Mouse (Mus musculus): ENCODE measurements around the gene Plcl2.
A peak's percentile ranks its signal among the peaks of the same experiment; 100 is the strongest.
"Not testable (repeated sequence)": the region's sequence is repeated elsewhere in the genome, so short reads cannot be mapped to it uniquely, and the experiment has no call there.

Gene Plcl2

DNA sequence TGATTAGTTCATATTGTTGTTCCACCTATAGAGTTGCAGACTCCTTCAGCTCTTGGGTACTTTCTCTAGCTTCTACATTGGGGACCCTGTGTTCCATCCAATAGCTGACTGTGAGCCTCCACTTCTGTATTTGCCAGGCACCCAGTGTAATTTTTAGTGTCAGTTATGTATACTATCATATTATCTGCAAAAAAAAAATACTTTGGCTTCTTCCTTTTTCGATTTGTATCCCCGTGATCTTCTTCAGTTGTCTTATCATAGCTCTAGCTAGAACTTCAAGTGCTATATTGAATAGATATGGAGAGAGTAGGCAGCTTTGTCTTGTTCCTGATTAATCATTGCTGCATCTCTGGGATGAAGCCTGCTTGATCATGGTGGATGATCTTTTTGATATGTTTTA is 25.7 kb downstream of the Plcl2 start:
- DNase-seq (ENCODE audit: low read depth, low spot score), result not testable (repeated sequence)

DNA sequence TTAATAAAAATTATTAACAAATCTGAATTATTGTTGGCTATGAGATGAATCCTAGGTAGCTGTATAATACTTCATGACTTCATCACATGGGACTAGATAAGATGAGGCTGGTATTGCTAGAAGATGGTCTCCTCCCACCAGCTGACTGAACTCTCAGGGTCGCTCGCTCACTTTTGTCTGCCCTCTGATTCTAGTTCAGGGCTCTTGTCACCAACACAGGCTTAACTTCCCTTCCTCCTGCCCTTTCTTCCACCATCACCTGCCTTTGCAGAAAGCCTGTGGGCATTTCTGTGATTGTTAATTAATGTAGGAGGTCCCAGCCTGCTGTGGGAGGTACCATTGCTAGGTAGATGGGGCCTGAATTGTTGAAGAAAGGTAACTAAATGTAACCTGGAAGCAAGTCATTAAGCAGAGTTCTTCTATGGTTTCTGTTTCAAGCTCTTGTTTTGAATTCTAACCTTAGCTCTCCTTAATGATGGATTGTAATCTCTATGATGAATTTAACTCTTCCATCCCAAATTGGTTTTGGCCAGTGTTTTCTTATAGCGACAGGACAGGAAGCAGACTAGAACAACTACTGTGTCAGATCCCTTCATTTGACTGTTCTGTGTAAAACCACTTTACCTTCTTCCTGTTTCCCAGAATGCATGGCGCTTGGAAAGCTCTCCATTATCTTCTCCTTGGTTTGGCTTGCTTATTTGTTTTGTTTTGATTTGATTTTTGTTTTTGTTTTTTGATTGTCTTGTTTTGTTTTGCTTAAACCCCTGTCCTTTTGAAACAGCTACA is 27.4 kb downstream of the Plcl2 start:
- no peak for DNase-seq (ENCODE audit: low read depth, low spot score)

DNA sequence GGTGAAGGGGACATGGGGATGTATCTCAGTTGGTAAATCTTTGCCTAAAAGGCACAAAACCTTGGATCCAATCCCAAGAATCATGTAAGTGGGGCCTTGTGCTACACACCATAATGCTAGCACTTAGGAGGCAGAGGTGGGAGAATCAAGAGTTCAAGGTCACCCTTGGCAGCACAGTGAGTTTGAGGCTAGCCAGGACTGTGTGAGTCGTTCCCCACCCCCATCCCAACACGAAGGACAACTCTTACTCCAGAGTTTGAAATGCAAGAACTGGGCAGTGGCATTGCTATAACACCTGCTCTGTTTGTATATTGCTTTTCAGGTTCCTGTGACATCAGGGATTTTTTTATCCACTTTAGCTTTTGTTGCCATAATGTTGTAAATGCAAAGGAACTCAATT is 28.6 kb downstream of the Plcl2 start:
- no peak for DNase-seq (ENCODE audit: low read depth, low spot score)

DNA sequence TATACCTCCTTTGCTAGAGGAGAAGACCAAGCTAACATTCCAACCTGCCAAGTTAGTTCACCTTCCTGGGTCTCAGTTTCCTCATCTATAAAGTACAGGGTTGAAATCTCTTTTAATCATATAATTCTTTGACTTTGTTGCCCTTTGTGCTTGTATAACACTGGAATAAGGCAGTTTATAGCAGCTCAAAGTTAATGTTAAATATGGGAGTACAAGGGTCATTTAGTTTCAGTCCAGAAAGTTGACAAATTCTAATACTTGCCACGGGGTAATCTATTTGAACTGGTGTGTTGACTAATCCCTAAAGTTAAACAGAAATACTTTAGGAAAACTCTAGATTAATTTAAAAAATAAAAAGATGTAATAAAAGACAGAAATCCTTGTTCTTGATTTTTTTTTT is 35.7 kb downstream of the Plcl2 start:
- no peak for DNase-seq (ENCODE audit: low read depth, low spot score)

DNA sequence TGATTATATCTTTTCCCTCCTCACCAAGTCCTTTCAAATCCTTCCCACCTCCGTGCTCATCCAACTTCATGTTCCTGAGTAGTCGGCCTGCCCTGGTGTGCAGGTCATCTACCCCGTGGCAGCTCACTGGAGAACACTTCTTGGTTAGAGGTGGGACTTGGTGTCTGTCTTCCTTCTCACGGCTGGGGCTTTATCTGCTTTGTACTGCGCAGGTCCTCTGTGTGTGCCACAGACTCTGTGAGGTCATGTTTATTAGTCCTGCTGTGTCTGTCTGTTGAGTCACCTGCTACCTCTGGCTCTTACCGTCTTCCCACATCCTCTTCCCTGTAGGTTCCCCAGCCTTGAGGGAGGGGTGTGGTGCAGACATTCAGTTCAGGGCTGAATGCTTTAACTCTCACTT is 36.1 kb downstream of the Plcl2 start:
- DNase-seq (ENCODE audit: low read depth, low spot score), result no peak

DNA sequence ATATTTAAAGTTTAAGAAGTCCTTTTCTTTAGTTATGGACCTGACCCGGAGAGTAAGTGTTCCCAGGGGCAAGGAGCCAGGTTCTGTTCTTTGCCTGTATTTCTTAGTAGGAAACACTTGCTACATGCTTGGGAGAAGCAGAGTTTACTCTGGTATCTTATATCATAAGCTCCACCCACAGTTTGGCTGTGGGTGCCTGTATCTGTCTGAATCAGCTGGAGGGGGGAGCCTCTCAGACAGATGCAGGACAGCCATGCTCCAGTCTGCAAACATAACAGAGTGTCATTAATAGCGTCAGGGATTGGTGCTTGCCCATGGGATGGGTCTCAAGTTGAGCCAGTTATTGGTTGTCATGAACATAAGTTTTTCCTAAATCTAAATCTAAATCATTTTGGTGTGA is 42.9 kb downstream of the Plcl2 start:
- DNase-seq (ENCODE audit: low read depth, low spot score), result no peak

DNA sequence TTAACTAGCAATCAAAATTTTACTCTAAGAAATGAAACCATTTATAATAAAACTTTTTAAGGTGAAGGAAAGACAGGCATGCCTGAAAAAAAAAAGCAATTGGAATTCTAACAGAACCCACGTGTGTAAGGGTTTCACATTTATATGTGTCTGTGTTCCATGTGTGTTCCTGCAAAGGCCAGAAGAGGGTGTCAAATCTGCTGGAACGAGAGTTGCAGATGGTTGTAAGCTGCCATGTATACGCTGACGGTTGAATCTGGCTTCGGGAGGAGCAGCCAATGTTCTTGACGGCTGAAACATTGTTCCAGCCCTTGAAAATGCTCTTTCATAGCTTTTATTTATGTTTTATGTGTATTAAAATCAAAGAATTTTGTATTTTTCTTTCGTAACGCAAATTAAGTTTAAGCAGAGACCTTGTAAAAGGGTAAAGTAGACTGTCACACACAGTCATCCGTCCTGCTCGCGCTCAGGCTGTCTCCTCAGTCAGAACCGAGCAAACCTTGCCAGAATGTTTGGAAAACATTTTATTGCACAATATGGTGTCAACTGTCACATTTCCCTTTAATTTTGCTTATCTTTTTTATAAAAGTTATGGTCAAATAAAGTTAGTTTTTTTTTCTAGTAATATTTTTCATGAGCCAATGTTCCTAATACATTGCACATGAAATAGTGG is 48.5 kb downstream of the Plcl2 start:
- DNase-seq (ENCODE audit: low read depth, low spot score), result peak; percentile 35

DNA sequence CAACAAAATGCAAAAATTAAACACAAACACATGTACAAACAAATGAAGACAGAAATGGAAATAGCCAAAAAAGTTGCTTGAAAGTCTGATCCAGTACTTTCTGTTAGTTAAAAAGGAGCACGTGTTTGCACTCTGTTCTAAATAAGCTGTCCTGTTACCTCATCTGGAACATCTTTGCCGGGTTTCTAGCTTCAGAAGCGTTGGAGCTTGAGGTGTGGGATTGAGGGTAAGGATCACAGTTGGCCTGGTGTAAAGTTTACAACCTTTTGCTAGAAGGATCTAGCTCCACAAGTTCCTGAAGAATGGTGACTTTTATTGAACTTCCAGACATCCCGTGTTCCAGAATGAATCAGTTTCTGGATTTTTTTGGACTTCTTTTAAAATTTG is 49.0 kb downstream of the Plcl2 start:
- no peak for DNase-seq (ENCODE audit: low read depth, low spot score)

DNA sequence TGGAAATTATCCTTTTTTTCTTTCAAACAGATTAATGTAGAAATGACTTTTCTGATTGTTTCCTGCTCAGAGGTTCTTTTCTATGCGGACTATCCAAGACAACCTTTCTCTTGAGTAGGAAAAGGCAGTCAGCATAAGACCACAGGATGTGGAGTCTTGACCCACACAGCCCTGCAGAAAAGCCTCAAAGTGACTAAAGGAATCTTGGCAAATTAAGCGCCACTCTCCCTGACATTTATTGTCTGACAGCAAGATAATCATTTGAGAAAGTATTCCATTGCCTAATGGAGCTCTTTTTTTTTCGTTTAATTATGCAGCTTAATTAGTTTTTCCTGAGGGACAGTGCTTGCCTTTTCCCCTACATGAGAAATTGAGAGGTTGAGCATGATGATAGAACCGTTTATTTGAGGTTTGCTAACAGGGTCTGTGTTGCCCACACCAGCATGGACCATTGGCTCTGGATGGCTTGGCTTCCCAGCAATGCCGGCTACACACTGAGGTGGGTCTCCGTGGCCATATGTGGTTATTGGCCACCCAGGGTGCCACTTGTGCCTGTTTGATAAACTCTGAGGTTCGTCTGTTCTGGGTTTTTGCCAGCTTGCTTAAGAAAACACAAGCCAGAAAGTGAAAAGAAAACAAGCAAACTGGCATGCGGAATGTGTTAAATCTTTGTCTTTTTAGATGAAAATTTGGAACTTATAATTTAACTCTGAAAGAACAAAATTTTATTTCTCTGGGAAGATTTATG is 56.3 kb downstream of the Plcl2 start:
- DNase-seq (ENCODE audit: low read depth, low spot score), result peak; percentile 14

DNA sequence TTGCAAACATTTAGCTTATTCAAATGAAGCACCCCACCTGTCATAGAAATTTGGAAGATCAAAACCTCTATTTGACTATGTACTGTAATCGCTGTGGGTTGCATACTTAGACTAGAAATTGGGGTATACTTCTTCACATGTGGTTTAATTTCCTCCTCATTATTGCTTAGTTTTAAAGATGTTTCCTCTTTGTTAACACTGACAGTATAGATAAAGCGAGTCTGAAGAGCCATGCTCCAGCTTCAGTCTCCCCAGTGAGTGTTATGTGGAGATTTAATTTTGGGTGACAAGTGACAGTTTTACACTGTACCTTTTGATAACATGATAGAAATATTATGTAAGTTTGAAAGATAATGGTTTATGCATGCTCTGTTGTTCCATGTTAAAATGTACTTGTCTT is 59.6 kb downstream of the Plcl2 start:
- DNase-seq (ENCODE audit: low read depth, low spot score), result no peak

DNA sequence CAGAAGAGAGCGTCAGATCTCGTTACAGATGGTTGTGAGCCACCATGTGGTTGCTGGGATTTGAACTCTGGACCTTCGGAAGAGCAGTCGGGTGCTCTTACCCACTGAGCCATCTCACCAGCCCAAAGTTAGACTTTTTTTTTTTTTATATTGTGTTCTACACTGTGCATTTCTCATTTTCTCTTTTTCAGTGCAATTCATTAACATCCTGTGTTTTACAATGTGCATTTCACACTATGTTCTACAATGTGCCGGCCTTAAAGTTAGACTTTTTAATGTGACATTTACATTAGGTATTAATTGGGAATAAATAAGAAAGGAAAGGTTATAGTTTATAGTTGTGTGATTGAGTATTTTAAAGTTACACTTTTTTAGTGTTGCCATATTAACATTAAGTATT is 61.0 kb downstream of the Plcl2 start:
- not testable (repeated sequence) for DNase-seq (ENCODE audit: low read depth, low spot score)

DNA sequence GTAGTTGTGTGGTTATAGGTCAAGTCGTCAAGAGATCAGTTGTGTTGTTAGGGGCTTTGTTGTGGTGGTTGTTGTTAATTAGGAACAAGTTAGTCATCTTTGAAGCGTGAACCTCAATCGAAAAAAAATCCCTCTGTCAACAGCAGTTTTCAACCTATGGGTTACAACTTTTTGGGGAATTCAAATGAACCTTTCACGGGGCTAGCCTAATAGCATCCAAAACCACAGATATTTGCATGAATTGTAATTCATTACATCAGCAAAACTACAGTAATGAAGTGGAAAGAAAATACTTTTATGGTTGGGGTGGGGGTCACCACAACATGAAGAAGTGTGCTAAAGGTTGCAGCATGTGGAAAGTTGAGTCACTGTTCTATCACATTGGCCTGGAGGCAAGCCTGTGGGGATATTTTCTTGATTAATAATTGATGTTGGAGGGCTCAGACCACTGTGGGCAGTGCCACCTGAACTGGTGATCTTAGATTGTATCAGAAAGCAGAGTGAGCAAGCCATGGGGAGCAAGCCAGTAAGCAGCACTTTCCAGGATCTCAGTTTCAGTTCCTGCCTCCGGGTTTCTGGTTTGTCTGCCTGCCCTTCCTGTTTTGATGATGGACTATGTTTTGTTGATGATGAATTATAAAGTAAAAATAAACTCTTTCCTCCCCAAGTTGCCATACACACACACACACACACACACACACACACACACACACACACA is 61.6 kb downstream of the Plcl2 start:
- DNase-seq (ENCODE audit: low read depth, low spot score), result no peak

DNA sequence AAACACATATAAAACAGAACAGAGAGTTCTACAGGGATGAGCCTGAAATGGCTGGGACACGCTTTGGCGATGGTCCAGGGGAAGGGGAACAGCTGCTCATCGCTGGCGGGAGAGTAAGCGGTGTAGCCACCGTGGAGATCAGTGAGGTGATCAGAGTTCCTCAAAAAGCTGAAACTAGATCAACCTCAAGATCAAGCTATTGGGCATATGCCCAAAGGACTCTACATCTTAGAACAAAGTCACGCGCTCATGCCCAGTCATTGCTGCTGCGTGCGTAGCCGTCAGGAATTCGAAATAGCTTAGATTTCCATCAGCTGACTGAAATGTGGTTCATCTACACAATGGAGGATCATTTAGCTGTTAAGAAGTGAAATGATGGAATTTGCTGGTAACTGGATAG is 65.0 kb downstream of the Plcl2 start:
- DNase-seq (ENCODE audit: low read depth, low spot score), result no peak

DNA sequence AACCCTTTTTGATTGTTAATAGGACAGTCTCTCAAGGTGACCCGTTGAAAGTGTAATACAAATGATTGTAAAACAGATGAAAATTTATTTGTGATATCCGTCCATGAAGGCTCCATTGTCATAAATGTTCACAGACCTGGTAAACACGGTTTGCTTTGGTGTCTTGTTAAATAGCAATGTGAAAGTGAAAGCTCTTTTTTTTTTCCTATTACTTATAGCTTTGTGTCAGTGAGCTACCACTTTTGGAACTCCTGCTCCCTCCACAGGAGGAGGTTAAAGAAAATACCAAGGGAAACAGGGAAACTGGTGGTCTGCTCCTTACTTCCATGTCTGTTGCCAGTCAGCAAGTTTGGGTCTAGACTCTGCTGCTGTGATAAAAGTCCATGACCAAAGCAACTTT is 71.2 kb downstream of the Plcl2 start:
- no peak for DNase-seq (ENCODE audit: low read depth, low spot score)

DNA sequence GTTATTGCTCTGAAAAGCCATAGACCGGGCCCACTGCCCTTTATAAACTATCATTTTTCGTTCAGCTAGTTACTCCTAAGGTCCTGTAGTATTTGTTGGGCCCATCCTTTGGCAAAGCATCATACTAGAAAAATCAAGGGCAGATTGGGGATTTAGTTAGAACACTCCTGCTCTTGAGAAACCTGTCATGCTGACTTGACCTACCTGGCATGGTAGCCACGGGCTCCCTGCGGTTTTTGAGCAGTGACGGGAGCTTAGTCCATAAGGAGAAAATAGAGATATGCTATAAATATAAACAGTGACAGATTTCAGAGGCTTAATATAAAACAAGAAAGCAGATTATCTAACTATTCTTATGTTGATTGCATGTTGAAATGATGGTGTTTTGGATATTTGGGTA is 77.6 kb downstream of the Plcl2 start:
- no peak for DNase-seq (ENCODE audit: low read depth, low spot score)

DNA sequence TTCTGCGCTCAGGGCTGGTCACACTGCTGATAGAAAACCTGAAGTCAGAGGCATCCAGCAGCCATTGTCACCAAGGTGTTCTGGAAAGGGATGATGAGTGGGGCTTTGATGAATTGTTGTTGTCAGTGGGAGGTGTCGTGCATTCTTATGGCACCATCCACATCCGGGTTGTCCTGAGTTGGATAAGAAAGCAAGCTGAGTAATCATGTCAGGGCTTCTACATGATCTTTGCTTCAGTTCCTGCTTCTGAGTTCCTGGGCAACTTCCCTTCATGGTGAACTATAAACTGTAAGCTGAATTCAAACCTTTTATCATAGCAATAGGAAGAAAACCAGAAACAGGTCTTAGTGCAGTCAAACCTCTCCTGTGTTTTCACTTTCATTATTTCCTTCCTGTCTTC is 78.7 kb downstream of the Plcl2 start:
- DNase-seq (ENCODE audit: low read depth, low spot score), result no peak

DNA sequence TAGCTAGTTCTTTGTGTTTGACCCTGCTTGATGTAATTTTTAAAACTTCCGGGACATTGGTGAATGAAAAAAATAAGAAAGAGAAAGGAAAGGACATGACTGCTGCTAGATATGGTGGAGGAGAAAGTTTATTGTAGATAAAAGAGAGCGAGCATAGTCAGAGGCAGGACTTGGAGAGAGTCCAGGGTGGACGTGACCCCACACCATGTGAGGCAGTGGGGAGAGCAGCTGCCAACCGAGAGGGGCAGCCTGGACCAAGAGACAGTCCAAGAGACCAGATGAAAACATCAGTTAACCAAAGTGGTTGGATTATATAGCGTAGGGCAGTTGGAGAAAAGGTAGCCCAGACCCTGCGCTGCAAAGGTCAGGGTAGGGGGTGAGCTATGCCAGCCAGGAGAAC is 91.0 kb downstream of the Plcl2 start:
- no peak for DNase-seq (ENCODE audit: low read depth, low spot score)

DNA sequence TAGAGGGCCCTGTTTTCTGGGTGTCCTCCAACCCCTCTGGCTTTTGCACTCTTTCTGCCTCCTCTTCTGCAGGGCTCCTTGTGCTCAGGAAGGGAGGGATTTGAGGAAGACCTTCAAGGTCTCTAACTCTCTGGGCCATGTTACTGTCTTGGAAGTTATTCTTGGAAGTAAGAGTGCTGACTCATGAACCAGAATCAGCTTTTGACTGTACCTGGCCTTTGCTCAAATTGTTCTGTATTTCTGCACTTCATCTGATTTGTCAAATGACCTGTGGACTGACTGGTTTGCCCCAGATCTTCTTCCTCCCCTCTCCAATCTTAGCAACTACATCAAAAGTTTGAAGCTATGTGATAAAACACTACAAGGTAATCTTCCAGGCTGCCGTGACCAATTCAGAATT is 91.5 kb downstream of the Plcl2 start:
- no peak for DNase-seq (ENCODE audit: low read depth, low spot score)

DNA sequence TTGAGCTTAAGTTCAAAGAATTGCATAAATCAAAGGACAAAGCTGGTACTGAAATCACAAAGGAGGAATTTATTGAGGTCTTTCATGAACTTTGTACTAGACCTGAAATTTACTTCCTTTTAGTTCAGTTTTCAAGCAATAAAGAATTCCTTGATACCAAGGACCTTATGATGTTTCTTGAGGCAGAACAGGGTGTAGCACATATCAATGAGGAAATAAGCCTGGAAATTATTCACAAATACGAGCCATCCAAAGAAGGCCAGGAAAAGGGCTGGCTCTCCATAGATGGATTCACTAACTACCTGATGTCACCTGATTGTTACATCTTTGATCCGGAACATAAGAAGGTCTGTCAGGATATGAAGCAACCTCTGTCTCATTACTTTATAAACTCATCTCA is 97.7 kb downstream of the Plcl2 start:
- DNase-seq (ENCODE audit: low read depth, low spot score), result no peak

DNA sequence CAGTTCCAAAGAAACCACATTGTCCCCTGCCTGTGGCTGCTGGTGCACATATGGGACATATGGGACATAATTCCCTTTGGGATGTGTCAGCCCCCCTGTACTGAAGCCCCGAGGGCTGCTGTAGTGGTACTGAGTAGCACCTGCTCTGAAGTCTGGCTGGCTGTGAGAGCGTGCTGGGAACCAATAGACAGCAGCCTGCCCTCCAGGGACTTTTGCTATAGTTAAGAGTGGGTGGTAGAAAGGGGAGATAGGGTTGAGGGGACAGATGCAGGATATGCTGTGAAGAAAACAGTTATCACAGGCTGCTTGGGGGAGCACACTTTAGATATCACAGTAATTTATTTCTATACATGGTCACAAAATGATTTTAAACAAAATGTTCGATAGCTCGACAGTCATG is 100.7 kb downstream of the Plcl2 start:
- DNase-seq (ENCODE audit: low read depth, low spot score), result no peak

DNA sequence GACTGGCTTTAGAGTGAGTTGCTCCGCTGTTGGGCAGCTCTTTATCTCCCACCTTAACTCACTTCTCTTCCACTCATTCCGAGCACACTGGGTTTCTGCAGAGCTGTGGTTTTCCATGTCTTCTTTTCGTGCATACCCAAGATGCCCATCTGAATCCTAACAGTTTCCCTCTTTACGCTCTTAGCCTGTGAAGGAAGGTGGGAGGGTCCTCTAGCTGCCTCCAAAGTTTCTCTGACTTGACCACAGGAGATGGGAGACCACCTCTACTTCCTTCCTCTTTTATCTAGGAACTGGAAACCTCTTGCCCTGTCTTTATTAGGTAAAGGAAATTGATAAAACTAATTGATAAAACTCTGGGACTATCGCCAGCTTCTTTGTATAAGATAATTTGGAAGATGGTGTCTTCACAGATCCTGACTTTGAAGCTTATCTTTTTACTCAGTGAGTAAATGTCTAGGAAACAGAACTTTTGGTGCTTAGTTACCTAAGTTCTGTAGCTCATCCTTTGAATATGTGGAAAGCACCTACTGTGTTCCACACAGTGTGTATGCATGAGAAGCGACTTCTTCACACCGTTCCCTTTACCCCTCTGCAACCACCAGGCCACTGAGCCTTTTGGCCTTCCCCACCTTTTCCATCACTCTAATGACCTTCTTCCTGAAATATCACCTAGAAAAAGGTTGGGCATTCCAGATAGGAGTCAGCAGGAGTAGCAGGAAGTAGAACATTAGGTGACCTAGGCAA is 111.8 kb downstream of the Plcl2 start:
- DNase-seq (ENCODE audit: low read depth, low spot score), result no peak

Measured in forelimb bud, embryonic 11.5 days (tissue).